Mouse (Mus musculus): ENCODE results near the gene Mrps35.

The Mrps35 gene

DNA sequence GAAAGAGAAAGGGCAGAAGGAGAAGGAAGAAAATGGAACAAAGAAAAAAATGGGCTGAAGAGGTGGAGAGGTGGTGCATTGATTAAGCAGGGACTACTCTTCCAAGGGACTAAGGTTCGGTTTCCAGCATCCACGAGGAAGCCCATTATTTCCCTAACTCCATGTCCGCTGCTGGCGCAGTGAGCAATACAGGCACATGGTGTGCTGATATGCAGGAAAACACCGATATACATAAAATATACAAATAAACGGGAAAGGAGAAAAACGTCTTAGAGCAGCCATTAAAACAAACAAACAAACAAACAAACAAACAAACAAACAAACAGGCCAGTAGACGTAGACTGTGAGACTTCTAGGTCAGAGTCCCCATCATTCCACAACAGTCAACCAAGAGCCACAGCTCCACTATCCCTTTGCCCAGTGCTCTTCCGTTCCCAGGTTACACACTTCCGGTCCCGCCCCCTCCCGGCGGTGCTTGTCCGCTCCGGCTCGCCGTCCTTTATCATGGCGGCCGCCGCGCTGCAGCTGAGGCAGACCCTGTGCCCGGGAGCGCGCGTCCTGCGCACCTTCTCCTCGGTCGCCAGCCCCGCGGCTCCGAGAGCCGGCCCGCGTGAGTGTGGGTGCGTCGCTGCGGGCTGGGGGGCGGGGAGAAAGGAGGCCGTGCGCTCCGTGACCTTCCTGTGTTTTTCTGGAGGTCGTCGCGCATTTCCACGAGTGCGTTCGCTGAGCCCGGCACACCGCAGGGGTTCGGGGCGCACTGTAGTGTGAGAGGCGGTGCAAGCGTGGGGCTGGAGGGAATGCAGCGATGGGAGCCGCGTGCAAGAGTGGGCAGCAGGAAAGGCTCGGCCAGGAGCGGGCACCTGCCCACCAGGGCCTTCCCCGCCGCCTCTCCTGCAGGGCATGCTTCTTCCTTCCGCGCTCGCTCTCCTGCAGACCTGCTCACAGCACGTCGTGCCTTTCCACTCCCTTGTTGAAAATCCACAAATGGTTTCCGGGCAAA is at the start of gene Mrps35:
Gene Mrps35 (plus strand): TSS at position 474 of the 1,000 bp plus-strand sequence.
- DNase-seq (ENCODE audit: low read depth) = peak; percentile 96

GRCm38 (mm10) chr6:146994236-146994635 is 48.3 kb upstream of the Mrps35 start:
- peak; percentile 90 for DNase-seq (ENCODE audit: low read depth)

- DNase-seq (ENCODE audit: low read depth) = no peak
Measured at GRCm38 (mm10) chr6:146995391-146995790, 47.2 kb upstream of the Mrps35 start.

DNA sequence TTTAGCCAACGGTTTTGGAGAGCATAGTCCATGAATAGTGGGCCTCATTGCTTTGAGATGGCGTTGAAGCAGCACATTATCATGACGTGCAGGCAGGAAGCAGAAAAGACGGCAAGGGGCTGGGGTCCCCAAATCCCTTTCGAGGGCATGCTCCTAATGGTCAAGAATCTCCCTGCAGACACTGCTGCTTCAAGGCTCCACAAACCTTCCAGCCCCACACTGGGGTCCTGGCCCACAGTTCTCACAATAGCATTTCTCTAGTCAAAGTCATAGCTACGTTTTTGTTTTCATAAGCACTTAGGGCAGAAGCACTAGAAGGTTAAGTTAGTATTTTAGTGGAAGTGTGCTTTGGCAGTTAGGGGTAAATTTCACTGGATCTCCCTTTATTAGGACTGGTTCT is 46.7 kb upstream of the Mrps35 start:
- no peak for DNase-seq (ENCODE audit: low read depth)

- DNase-seq (ENCODE audit: low read depth) = no peak
Measured at GRCm38 (mm10) chr6:146997006-146997405, 45.6 kb upstream of the Mrps35 start.

GRCm38 (mm10) chr6:146998710-146999109 is 43.9 kb upstream of the Mrps35 start:
- DNase-seq (ENCODE audit: low read depth) = no peak

- DNase-seq (ENCODE audit: low read depth) = no peak
Measured at GRCm38 (mm10) chr6:146999302-146999701, 43.3 kb upstream of the Mrps35 start.

GRCm38 (mm10) chr6:146999755-147000154 is 42.8 kb upstream of the Mrps35 start:
- no peak for DNase-seq (ENCODE audit: low read depth)

DNA sequence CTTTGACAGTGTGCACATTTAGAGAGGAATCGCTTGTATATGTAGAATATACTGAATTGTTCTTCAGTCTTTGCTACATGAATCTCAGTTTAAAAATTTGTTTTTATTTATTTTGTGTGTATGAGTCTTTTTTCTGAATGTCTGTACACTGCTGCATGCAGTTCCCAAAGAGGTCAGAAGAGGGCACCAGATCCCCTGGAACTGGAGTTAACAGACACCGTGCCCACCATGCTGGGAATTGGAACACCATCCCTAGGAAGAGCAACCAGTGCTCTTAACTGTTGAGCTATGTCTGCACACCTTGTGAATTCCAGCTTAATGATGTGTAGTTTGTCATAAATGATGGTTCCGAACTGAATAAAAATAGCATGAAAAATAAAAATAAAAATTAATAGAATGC is 34.4 kb upstream of the Mrps35 start:
- peak; percentile 69 for DNase-seq (ENCODE audit: low read depth)

DNA sequence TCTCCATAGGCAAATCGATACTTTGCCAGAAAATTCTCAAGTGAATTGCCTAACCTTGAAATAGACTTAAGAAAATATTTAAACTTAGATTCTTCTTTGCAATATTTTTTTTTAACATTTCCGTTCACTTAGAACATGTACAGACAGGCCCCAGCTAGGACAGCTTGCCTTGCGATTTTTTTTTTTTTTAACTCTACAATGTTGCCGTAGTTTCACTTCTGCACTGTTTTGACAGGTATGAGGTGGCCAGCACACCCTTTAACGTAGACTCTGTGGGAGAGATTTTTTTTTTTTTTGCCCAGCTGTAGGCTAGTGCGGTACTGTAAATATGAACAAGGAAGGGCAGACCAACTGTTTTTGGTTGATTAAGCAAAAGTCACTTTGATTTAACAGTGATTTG is 32.2 kb upstream of the Mrps35 start:
- peak; percentile 36 for DNase-seq (ENCODE audit: low read depth)

- DNase-seq (ENCODE audit: low read depth) = peak; percentile 84
Measured at GRCm38 (mm10) chr6:147010811-147011520, 31.6 kb upstream of the Mrps35 start.

DNA sequence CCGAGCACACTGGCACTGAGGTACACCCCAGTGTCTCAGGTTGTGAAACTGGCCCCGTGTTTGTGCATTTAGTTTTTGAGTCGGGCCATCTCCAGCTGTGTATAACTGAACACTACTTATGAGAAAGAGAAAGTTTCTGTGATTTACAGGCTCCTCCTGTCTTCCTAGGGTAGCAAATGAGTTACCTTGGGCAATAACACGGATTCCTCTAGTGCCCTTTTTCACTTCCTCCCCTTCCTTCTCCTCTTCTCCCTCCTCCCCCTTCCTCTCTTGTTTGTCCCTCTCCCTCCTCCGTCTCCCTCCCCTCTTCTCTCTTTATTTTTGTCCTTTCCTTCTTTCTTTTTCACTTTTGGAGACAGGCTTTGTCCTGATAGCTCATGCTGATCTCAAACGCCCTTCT is 31.0 kb upstream of the Mrps35 start:
- DNase-seq (ENCODE audit: low read depth) = no peak

DNA sequence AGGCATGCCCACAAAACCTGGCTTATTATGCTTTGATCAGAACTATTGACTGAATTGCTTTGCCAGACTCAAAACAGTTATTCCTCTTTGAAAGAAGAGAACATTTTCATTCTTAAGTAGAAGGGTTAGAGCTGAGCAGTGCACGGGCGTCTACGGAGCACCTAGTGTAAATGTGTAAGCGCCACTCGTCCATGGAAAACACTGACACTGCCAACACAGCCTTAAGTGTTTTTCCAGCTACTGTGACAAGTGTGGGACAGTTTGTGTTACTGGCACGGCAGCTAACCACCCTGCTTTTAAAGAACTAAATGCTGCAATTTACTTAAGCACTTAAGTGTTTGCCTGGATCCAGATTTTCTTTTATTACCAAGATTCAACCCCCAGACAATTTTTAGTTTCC is 30.6 kb upstream of the Mrps35 start:
- DNase-seq (ENCODE audit: low read depth) = no peak

GRCm38 (mm10) chr6:147013546-147013945 is 29.0 kb upstream of the Mrps35 start:
- peak; percentile 32 for DNase-seq (ENCODE audit: low read depth)

DNA sequence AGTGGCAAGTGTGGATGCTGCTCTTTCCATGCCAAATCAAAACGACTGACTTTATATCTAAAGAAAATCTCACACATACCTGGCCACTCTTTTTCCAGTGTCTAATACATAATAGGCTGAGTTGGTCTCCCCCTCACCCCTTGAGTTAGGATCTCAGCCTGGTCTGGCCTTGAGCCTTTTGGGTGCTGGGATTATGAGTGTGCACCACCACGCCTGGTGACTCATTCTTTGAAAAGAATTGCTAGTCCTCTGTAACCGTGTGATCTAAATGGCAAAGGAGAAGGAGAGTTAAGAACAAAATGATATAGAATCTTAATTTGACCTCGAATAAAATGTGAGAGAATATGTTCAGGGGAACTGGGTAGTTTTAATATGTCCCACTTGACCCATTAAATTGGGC is 24.7 kb upstream of the Mrps35 start:
- DNase-seq (ENCODE audit: low read depth) = peak; percentile 34

DNA sequence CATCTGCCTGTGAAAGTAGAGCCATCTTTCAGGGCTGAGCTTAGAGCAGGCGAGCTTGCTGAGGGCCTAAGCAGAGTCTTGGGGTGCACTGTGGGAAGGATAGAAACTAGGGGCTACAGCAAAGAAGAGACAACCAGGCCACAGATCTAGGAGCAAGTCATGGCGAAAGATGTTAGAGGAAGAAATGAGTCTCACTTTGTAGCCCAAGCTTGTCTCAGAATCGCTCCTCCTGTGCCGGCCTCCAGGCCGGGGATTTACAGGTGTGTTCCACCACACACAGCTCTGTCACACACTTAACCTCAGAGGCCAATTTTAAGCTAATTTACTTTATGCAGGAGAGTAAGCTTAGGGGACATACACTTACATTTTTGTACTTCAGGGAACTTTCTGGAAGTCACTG is 24.2 kb upstream of the Mrps35 start:
- DNase-seq (ENCODE audit: low read depth) = no peak

GRCm38 (mm10) chr6:147021181-147021580 is 21.4 kb upstream of the Mrps35 start:
- DNase-seq (ENCODE audit: low read depth) = no peak

- DNase-seq (ENCODE audit: low read depth) = no peak
Measured at GRCm38 (mm10) chr6:147022375-147023132, 20.0 kb upstream of the Mrps35 start.

DNA sequence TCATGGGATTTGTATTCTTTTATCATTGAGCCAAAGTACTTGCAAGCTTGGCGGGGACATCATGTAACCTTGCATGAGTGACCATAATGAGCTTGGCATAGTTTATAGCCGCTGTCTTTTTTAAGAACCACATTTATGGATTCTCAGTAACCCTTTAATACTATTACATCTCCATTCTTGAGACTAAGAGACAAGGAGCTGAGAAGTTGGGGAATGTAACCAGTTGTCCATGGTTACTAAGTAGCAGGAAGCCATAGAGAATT is 19.5 kb upstream of the Mrps35 start:
- DNase-seq (ENCODE audit: low read depth) = no peak

- DNase-seq (ENCODE audit: low read depth) = no peak
Measured at GRCm38 (mm10) chr6:147023568-147023967, 19.0 kb upstream of the Mrps35 start.

DNA sequence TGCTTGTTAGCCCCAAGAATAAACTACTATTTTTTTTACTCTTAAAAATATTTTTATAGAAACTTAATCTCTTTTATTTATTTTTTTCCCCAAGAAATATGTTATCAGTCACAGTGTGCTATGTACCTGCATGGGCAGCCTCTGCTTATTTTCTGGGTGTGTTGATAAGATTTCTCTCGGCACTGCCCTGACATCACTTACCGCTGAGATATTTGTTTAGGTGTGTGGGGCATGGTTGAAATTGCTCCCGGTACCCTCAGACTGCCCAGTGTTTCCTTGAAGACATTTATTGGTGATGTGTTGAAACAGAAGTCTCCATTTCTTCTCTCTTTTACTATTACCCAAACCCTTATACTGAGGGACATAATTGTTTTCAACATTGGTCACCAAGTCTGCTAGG is 17.8 kb upstream of the Mrps35 start:
- no peak for DNase-seq (ENCODE audit: low read depth)

- DNase-seq (ENCODE audit: low read depth) = no peak
Measured at GRCm38 (mm10) chr6:147028396-147028795, 14.2 kb upstream of the Mrps35 start.

- DNase-seq (ENCODE audit: low read depth) = no peak
Measured at GRCm38 (mm10) chr6:147029591-147029990, 13.0 kb upstream of the Mrps35 start.

All from NIH3T3 (cell line).